Mouse (Mus musculus): Measurements from ENCODE around the gene Vwa2.

Vwa2 gene

GRCm38 (mm10) chr19:56908472-56909270, 34.6 kb downstream of the Vwa2 start:
- DNase-seq (ENCODE audit: low read depth, low spot score): peak; percentile 18

- DNase-seq (ENCODE audit: low read depth, low spot score): no peak
Measured at GRCm38 (mm10) chr19:56910561-56910960, 36.5 kb downstream of the Vwa2 start.

- DNase-seq (ENCODE audit: low read depth, low spot score): no peak
Measured at GRCm38 (mm10) chr19:56913761-56914160, 39.7 kb downstream of the Vwa2 start.

GRCm38 (mm10) chr19:56914658-56915057, 40.6 kb downstream of the Vwa2 start:
- no peak for DNase-seq (ENCODE audit: low read depth, low spot score)

- DNase-seq (ENCODE audit: low read depth, low spot score): no peak
Measured at GRCm38 (mm10) chr19:56915084-56915483, 41.0 kb downstream of the Vwa2 start.

GRCm38 (mm10) chr19:56919628-56920027, 45.6 kb downstream of the Vwa2 start:
- DNase-seq (ENCODE audit: low read depth, low spot score): peak; percentile 27

- no peak for DNase-seq (ENCODE audit: low read depth, low spot score)
Measured at GRCm38 (mm10) chr19:56920232-56920631, 46.2 kb downstream of the Vwa2 start.

GRCm38 (mm10) chr19:56921744-56922143, 47.7 kb downstream of the Vwa2 start:
- no peak for DNase-seq (ENCODE audit: low read depth, low spot score)

GRCm38 (mm10) chr19:56929392-56929791, 55.3 kb downstream of the Vwa2 start:
- no peak for DNase-seq (ENCODE audit: low read depth, low spot score)

- DNase-seq (ENCODE audit: low read depth, low spot score): no peak
Measured at GRCm38 (mm10) chr19:56930029-56930428, 56.0 kb downstream of the Vwa2 start.

- no peak for DNase-seq (ENCODE audit: low read depth, low spot score)
Measured at GRCm38 (mm10) chr19:56933800-56934199, 59.8 kb downstream of the Vwa2 start.

- DNase-seq (ENCODE audit: low read depth, low spot score): no peak
Measured at GRCm38 (mm10) chr19:56935111-56935510, 61.1 kb downstream of the Vwa2 start.

- no peak for DNase-seq (ENCODE audit: low read depth, low spot score)
Measured at GRCm38 (mm10) chr19:56935777-56936176, 61.7 kb downstream of the Vwa2 start.

- DNase-seq (ENCODE audit: low read depth, low spot score): no peak
Measured at GRCm38 (mm10) chr19:56936253-56936652, 62.2 kb downstream of the Vwa2 start.

GRCm38 (mm10) chr19:56937911-56938310, 63.9 kb downstream of the Vwa2 start:
- no peak for DNase-seq (ENCODE audit: low read depth, low spot score)

- no peak for DNase-seq (ENCODE audit: low read depth, low spot score)
Measured at GRCm38 (mm10) chr19:56939826-56940225, 65.8 kb downstream of the Vwa2 start.

GRCm38 (mm10) chr19:56940507-56940906, 66.5 kb downstream of the Vwa2 start:
- no peak for DNase-seq (ENCODE audit: low read depth, low spot score)

GRCm38 (mm10) chr19:56942216-56942615, 68.2 kb downstream of the Vwa2 start:
- no peak for DNase-seq (ENCODE audit: low read depth, low spot score)

GRCm38 (mm10) chr19:56944211-56944610, 70.2 kb downstream of the Vwa2 start:
- no peak for DNase-seq (ENCODE audit: low read depth, low spot score)

- no peak for DNase-seq (ENCODE audit: low read depth, low spot score)
Measured at GRCm38 (mm10) chr19:56944826-56945225, 70.8 kb downstream of the Vwa2 start.

GRCm38 (mm10) chr19:56945621-56946020, 71.6 kb downstream of the Vwa2 start:
- DNase-seq (ENCODE audit: low read depth, low spot score): no peak

- no peak for DNase-seq (ENCODE audit: low read depth, low spot score)
Measured at GRCm38 (mm10) chr19:56946277-56946676, 72.2 kb downstream of the Vwa2 start.

- no peak for DNase-seq (ENCODE audit: low read depth, low spot score)
Measured at GRCm38 (mm10) chr19:56946727-56947126, 72.7 kb downstream of the Vwa2 start.
